Mouse (Mus musculus) hindbrain, postnatal 0 days (tissue): ENCODE data around the gene Aldh6a1. TPM values are rescaled to one million over a fixed set of nuclear protein-coding genes. Genes with fewer than 3 reads are reported as not detected.

Experiments used
- ATAC-seq: fragments of 200-750 bp; cut with Nextera tagmentation; 2 replicates; pipeline ENCODE4 v1.8.0; 2017; ENCODE audit warnings: mild to moderate bottlenecking, moderate TSS enrichment, moderate library complexity
- DNase-seq: peaks from one replicate; pipeline ENCODE4 v3.0.0-alpha.2; 2015; ENCODE audit warnings: low spot score
- H3K27ac ChIP-seq: fragments of 300-500 bp; sonication (generic); 2 replicates; pipeline ENCODE4 v1.5.1; 2014; ENCODE audit warnings: mild to moderate bottlenecking
- H3K27me3 ChIP-seq: fragments of 300-500 bp; sonication (generic); 2 replicates; pipeline ENCODE4 v1.6.1; 2014; ENCODE audit warnings: low read length, mixed read lengths; ENCODE audit not compliant: insufficient read depth
- H3K36me3 ChIP-seq: fragments of 300-500 bp; sonication (generic); 2 replicates; pipeline ENCODE4 v1.6.1; 2014; ENCODE audit warnings: low read length, mixed read lengths; ENCODE audit not compliant: insufficient read depth
- H3K4me1 ChIP-seq: fragments of 300-500 bp; sonication (generic); 2 replicates; pipeline ENCODE4 v1.6.1; 2014; ENCODE audit warnings: antibody characterized with exemption, low read length, mixed read lengths; ENCODE audit not compliant: insufficient read depth
- H3K4me2 ChIP-seq: fragments of 300-500 bp; sonication (generic); 2 replicates; pipeline ENCODE4 v1.6.1; 2014; ENCODE audit warnings: low read depth, mild to moderate bottlenecking, low read length, moderate library complexity, mixed read lengths
- H3K4me3 ChIP-seq: fragments of 300-500 bp; sonication (generic); 2 replicates; pipeline ENCODE4 v1.5.1; 2014; ENCODE audit warnings: low read length
- H3K9ac ChIP-seq: fragments of 300-500 bp; sonication (generic); replicated peaks from 2 replicates; pipeline ENCODE4 v1.6.1; 2014; ENCODE audit warnings: mild to moderate bottlenecking, low read length, moderate library complexity, mixed read lengths
- H3K9me3 ChIP-seq: fragments of 300-500 bp; sonication (generic); 2 replicates; pipeline ENCODE4 v1.6.1; 2016; ENCODE audit warnings: low read length, mixed read lengths
- CTCF ChIP-seq: IDR thresholded peaks from 2 replicates; pipeline ENCODE4 v1.5.1; 2016; ENCODE audit warnings: antibody characterized with exemption, control low read depth, low read depth
- WGBS: fragments of 180-500 bp; shearing (Covaris S2); extraction: QIAGEN DNeasy Blood & Tissue Kit; methylation state at CpG from one replicate; pipeline ENCODE4 v1.1.7; 2014; 5-methylcytosine and 5-hydroxymethylcytosine counted together
- polyA plus RNA-seq: library from polyadenylated mRNA; unstranded; fragments of >200 nt; fragmentation: Nextera tagmentation; extraction: Ambion mirVana; gene quantifications from 2 replicates; pipeline ENCODE4 v1.2.1, GENCODE M21; 2015
- total RNA-seq: library from RNA; depleted of rRNA; stranded (reverse); fragments of >200 nt; gene quantifications from 2 replicates; pipeline ENCODE4 v1.2.3, GENCODE M21; 2014

Gene Aldh6a1
- total and polyA plus RNA-seq, 2 experiments from 2014 or later: 37.5 to 46.5 TPM

GRCm38 (mm10) chr12:84468701-84469100 lies 17.9 kb upstream of the Aldh6a1 start:
- Histone ChIP-seq H3K9ac (no peak overlapping the region), H3K27ac (no peak overlapping the region), H3K36me3 (peaks cover 17% of the 10 kb centered on the region; the same call in 1 of the 2 replicates), H3K9me3 (no peaks in the 10 kb centered on the region), H3K4me1 (no peaks in the 10 kb centered on the region), H3K27me3 (no peaks in the 10 kb centered on the region), H3K4me3 (no peak overlapping the region), H3K4me2 (no peak overlapping the region)
- DNase-seq (peak; percentile 78), ATAC-seq (no peak)
- peak; percentile 77 for TF ChIP-seq CTCF
- 2% methylated on average over 1 of the region's 1 CpGs for WGBS

- Histone ChIP-seq H3K4me1 (no peaks in the 10 kb centered on the region), H3K9ac (no peak overlapping the region), H3K27me3 (no peaks in the 10 kb centered on the region), H3K27ac (no peak overlapping the region), H3K36me3 (peaks cover 31% of the 10 kb centered on the region; the same call in 1 of the 2 replicates), H3K9me3 (no peaks in the 10 kb centered on the region), H3K4me3 (no peak overlapping the region), H3K4me2 (no peak overlapping the region)
- no peak for TF ChIP-seq CTCF
- DNase-seq (no peak), ATAC-seq (no peak)
- WGBS: 77% methylated on average over 3 of the region's 3 CpGs
These were observed 12.1 kb upstream of the Aldh6a1 start for GRCm38 (mm10) chr12:84462856-84463255.

GRCm38 (mm10) chr12:84461416-84461815 lies 10.6 kb upstream of the Aldh6a1 start:
- DNase-seq: no peak
- Histone ChIP-seq H3K4me1 (no peaks in the 10 kb centered on the region), H3K9ac (no peak overlapping the region), H3K27me3 (no peaks in the 10 kb centered on the region), H3K9me3 (no peaks in the 10 kb centered on the region), H3K36me3 (peaks cover 31% of the 10 kb centered on the region; the same call in 1 of the 2 replicates), H3K4me3 (no peak overlapping the region), H3K4me2 (no peak overlapping the region), H3K27ac (no peak overlapping the region)
- 91% methylated on average over 5 of the region's 5 CpGs for WGBS
- no peak for TF ChIP-seq CTCF
- no peak for ATAC-seq

- DNase-seq (no peak), ATAC-seq (no peak)
- no peak overlapping the region for H3K27ac ChIP-seq
- H3K4me2 ChIP-seq: no peak overlapping the region
- TF ChIP-seq CTCF: peak; percentile 32
- H3K4me3 ChIP-seq: no peak overlapping the region
- H3K4me1 ChIP-seq: no peaks in the 10 kb centered on the region
- 64% methylated on average over 1 of the region's 1 CpGs for WGBS
- no peaks in the 10 kb centered on the region for H3K27me3 ChIP-seq
- no peaks in the 10 kb centered on the region for H3K9me3 ChIP-seq
- peaks cover 29% of the 10 kb centered on the region; the same call in 1 of the 2 replicates for H3K36me3 ChIP-seq
- H3K9ac ChIP-seq: no peak overlapping the region
These were observed 9.0 kb upstream of the Aldh6a1 start for GRCm38 (mm10) chr12:84459845-84460244.

- Histone ChIP-seq H3K9ac (no peak overlapping the region), H3K4me1 (no peaks in the 10 kb centered on the region), H3K27me3 (no peaks in the 10 kb centered on the region), H3K27ac (no peak overlapping the region), H3K36me3 (peaks cover 8% of the 10 kb centered on the region; the same call in 1 of the 2 replicates), H3K9me3 (no peaks in the 10 kb centered on the region), H3K4me3 (no peak overlapping the region), H3K4me2 (no peak overlapping the region)
- no peak for TF ChIP-seq CTCF
- 97% methylated on average over 3 of the region's 3 CpGs for WGBS
- no peak for ATAC-seq
- no peak for DNase-seq
These were observed 6.1 kb upstream of the Aldh6a1 start for GRCm38 (mm10) chr12:84456911-84457310.

GRCm38 (mm10) chr12:84451801-84452200 lies 997 bp upstream of the Aldh6a1 start:
- no peaks in the 10 kb centered on the region for H3K27me3 ChIP-seq
- H3K27ac ChIP-seq: peak overlapping the region; percentile 86
- peak; percentile 9 for DNase-seq
- no peaks in the 10 kb centered on the region for H3K36me3 ChIP-seq
- peaks cover 5% of the 10 kb centered on the region; the same call in 1 of the 2 replicates for H3K4me1 ChIP-seq
- no peak for ATAC-seq
- no peak for TF ChIP-seq CTCF
- H3K4me2 ChIP-seq: peak overlapping the region; percentile 98
- peak overlapping the region; percentile 73 for H3K4me3 ChIP-seq
- under 1% methylated on average over 11 of the region's 11 CpGs for WGBS
- H3K9ac ChIP-seq: peak overlapping the region; percentile 65
- no peaks in the 10 kb centered on the region for H3K9me3 ChIP-seq

GRCm38 (mm10) chr12:84450351-84450717 lies 470 bp downstream of the Aldh6a1 start:
- WGBS: 0% methylated on average over 6 of the region's 6 CpGs
- H3K9ac ChIP-seq: peak overlapping the region; percentile 62
- no peaks in the 10 kb centered on the region for H3K36me3 ChIP-seq
- TF ChIP-seq CTCF: no peak
- H3K27me3 ChIP-seq: no peaks in the 10 kb centered on the region
- DNase-seq: peak; percentile 27
- no peak for ATAC-seq
- peaks cover 5% of the 10 kb centered on the region; the same call in 1 of the 2 replicates for H3K4me1 ChIP-seq
- H3K4me2 ChIP-seq: peak overlapping the region; percentile 67
- no peaks in the 10 kb centered on the region for H3K9me3 ChIP-seq
- peak overlapping the region; percentile 73 for H3K4me3 ChIP-seq
- peak overlapping the region; percentile 86 for H3K27ac ChIP-seq
